Mouse (Mus musculus) spleen, adult 2 months (tissue): ENCODE data around the gene Mast2.

Experiments
- CTCF ChIP-seq: fragments of 200-500 bp; IDR thresholded peaks from 2 replicates; pipeline ENCODE4 v1.5.1; 2011; ENCODE audit warnings: mild to moderate bottlenecking, inconsistent platforms; ENCODE audit not compliant: insufficient read depth, insufficient read length, insufficient replicate concordance; ENCODE audit errors: extremely low read depth
- POLR2A ChIP-seq: fragments of 200-500 bp; IDR thresholded peaks from 2 replicates; pipeline ENCODE4 v1.6.1; 2011; ENCODE audit warnings: low read depth, low read length, inconsistent platforms

DNA sequence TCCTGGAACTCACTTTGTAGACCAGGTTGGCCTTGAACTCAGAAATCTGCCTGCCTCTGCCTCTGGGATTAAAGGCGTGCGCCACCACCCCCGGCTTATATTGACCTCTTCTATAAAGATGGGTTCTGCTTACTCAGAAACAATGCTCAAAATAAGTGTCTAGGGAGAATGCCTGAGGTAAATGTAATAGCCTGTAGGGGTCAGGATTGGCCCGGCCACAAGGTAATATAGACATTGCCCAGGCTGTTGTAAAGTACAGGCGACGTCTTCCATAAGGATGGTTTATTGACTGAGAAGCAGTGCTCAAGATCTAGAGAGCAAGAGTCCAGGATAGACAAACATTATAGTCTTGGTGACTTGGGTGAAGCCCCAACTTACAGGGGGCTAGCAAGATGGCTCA, 195.8 kb downstream of the Mast2 start:
- TF ChIP-seq CTCF: no peak
- no peak for TF ChIP-seq POLR2A
